Comparison of ENCODE assay signal across 20 mouse cellular contexts in the genomic region with DNA sequence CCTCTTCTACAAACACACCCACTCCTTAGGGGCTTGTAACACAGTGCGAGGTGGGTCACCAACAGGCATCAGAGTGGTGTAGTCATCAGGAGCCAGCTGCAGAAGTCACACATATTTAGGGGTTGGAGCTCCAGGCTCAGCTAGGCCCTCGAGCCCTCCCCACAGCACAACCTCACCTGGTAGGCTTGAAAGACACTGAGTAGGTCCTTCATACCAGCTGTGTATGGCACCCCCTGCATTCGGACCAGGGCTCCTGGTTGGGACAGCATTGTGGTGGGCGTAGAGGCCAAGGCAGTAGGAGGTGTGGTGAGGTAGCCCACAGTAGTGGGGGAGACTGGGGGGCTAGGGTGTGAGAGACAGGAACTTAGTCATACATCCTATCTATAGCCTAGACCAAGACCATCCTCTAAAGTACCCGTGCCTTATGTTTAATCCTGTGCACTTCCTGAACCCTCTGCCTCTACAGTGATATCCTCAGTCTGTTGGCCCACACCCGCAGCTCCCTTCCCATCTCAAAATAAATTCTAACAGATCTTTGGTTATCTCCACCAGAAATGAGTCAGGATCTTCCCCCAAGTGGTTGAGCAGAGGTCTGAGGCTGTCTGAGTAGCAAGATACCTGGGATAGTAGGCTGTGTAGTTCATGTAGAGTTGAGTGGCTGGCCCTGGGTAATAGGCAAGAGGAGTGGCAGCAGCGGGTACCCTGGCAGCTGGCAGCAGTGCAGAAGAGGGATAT. TPM values are rescaled to one million over a fixed set of nuclear protein-coding genes. Genes with fewer than 3 reads are reported as not detected.
A peak's percentile ranks its signal among the peaks of the same experiment; 100 is the strongest.
DNase-seq lines count a peak whose midpoint lies in the region; ATAC-seq and TF ChIP-seq lines count a peak whose summit lies in the region.
"Had no signal": no experiment of that assay in that cellular context is flagged by ENCODE, and none has a peak within 500 bp of the region (broad histone marks: within the 10 kb centered on the region; RNA-seq: fewer than 3 reads in every experiment).

No protein-coding gene starts in this region.

- no peak for DNase-seq in liver, adult 2 months (ENCODE audit: extremely low read depth, low read depth, low spot score)
- no peak for DNase-seq in liver
- no peak for DNase-seq in liver, embryonic 11.5 days (ENCODE audit: low spot score)
- DNase-seq in liver, postnatal 0 days, result no peak
- DNase-seq in lung, postnatal 36 days, result no peak
- DNase-seq in ovary, adult 18-20 months (ENCODE audit: low spot score), result no peak
- DNase-seq: adrenal gland, postnatal 10 days; cerebellum, adult 18-20 months; cerebellum, adult 9-11 months; cerebellum, postnatal 36 days; forebrain, postnatal 0 days; gastrocnemius, postnatal 25 days had no signal

- H3K36me3 ChIP-seq in liver, adult 2 months (ENCODE audit: control insufficient read depth, insufficient read depth, low read length), result peaks cover 37% of the 10 kb centered on the region
- H3K36me3 ChIP-seq in liver, embryonic 11.5 days (ENCODE audit: control insufficient read depth, insufficient read depth, low read length), result peaks cover 22% of the 10 kb centered on the region; the same call in 1 of the 2 replicates
- peaks cover 58% of the 10 kb centered on the region for H3K36me3 ChIP-seq in liver, postnatal 0 days (replicated peaks; ENCODE audit: insufficient read depth, low read length)
- H3K36me3 ChIP-seq in hindbrain, embryonic 16.5 days (ENCODE audit: control insufficient read depth, insufficient read depth, low read length), result peaks cover 6% of the 10 kb centered on the region; the same call in 1 of the 2 replicates

- H3K4me2 ChIP-seq in liver, embryonic 11.5 days, result no peak overlapping the region
- H3K4me2 ChIP-seq in liver, postnatal 0 days (ENCODE audit: low read depth, low read length), result no peak overlapping the region
- H3K4me2 ChIP-seq in hindbrain, embryonic 16.5 days (ENCODE audit: low read length), result no peak overlapping the region
- H3K4me2 ChIP-seq: forebrain, embryonic 13.5 days; hindbrain, embryonic 15.5 days had no signal

- H3K9me3 ChIP-seq in liver, embryonic 11.5 days (ENCODE audit: control insufficient read depth, low read length), result no peaks in the 10 kb centered on the region
- no peaks in the 10 kb centered on the region for H3K9me3 ChIP-seq in liver, postnatal 0 days (ENCODE audit: low read length)
- H3K9me3 ChIP-seq in hindbrain, embryonic 16.5 days (ENCODE audit: control insufficient read depth, low read length), result no peaks in the 10 kb centered on the region
- H3K9me3 ChIP-seq: embryonic facial prominence, embryonic 10.5 days; forebrain, embryonic 13.5 days; hindbrain, embryonic 10.5 days; hindbrain, embryonic 15.5 days had no signal

- peak overlapping the region; percentile 23; the same call in 1 of the 2 replicates for H3K9ac ChIP-seq in liver, adult 2 months (ENCODE audit: low read depth, low read length)
- H3K9ac ChIP-seq in liver, embryonic 11.5 days (ENCODE audit: low read depth, low read length), result no peak overlapping the region
- no peak overlapping the region for H3K9ac ChIP-seq in liver, postnatal 0 days (replicated peaks)
- H3K9ac ChIP-seq in hindbrain, embryonic 16.5 days (ENCODE audit: low read depth, low read length), result no peak overlapping the region
- H3K9ac ChIP-seq: forebrain, embryonic 13.5 days; forebrain, postnatal 0 days; hindbrain, embryonic 15.5 days had no signal

- no peak for TF ChIP-seq EP300 in liver, postnatal 0 days (IDR thresholded peaks at IDR 0.05; ENCODE audit: low read depth)

- H3K4me3 ChIP-seq in liver, adult 2 months (ENCODE audit: insufficient read depth, low read depth, low read length), result no peak overlapping the region
- H3K4me3 ChIP-seq in liver, embryonic 11.5 days (ENCODE audit: low read depth, low read length), result no peak overlapping the region
- no peak overlapping the region for H3K4me3 ChIP-seq in liver, postnatal 0 days (ENCODE audit: low read depth, low read length)
- H3K4me3 ChIP-seq in hindbrain, embryonic 16.5 days (ENCODE audit: low read length), result no peak overlapping the region
- H3K4me3 ChIP-seq: embryonic facial prominence, embryonic 10.5 days; forebrain, embryonic 13.5 days; hindbrain, embryonic 10.5 days; hindbrain, embryonic 15.5 days had no signal

- peak; percentile 37; the same call in 1 of the 2 replicates for ATAC-seq in liver, embryonic 11.5 days (replicated peaks; ENCODE audit: low FRiP score)
- ATAC-seq in liver, postnatal 0 days, result no peak
- no peak for ATAC-seq in hindbrain, embryonic 16.5 days
- ATAC-seq: forebrain, embryonic 13.5 days; forebrain, postnatal 0 days; inflammation-experienced regulatory T-cells, adult 6 months had no signal

- H3K79me2 ChIP-seq in liver, adult 2 months (ENCODE audit: control insufficient read depth, insufficient read depth, low read length), result peaks cover 14% of the 10 kb centered on the region; the same call in 1 of the 2 replicates

- no peak for TF ChIP-seq POLR2A in liver, adult 2 months (IDR thresholded peaks at IDR 0.05; ENCODE audit: extremely low read depth, insufficient read depth, low read length)

- 78% methylated on average over 7 of the region's 7 CpGs for WGBS in liver, adult 2 months
- 72% methylated on average over 7 of the region's 7 CpGs for WGBS in liver, embryonic 11.5 days
- 59% methylated on average over 7 of the region's 7 CpGs for WGBS in liver, postnatal 0 days (ENCODE audit: insufficient replicate concordance)
- WGBS in hindbrain, embryonic 16.5 days, result 91% methylated on average over 7 of the region's 7 CpGs

- no peaks in the 10 kb centered on the region for H3K27me3 ChIP-seq in liver, adult 2 months (ENCODE audit: control insufficient read depth, insufficient read depth, low read length)
- peaks cover 36% of the 10 kb centered on the region for H3K27me3 ChIP-seq in liver, embryonic 11.5 days (replicated peaks; ENCODE audit: control insufficient read depth, insufficient read depth, low read length)
- H3K27me3 ChIP-seq in liver, postnatal 0 days (ENCODE audit: insufficient read depth, low read length), result peaks cover 23% of the 10 kb centered on the region
- H3K27me3 ChIP-seq in hindbrain, embryonic 16.5 days (replicated peaks; ENCODE audit: control insufficient read depth, insufficient read depth, low read length), result peaks cover 36% of the 10 kb centered on the region

- H3K4me1 ChIP-seq in liver, adult 2 months (ENCODE audit: control insufficient read depth, insufficient read depth, low read length), result peaks cover 44% of the 10 kb centered on the region
- H3K4me1 ChIP-seq in liver, embryonic 11.5 days (replicated peaks; ENCODE audit: control insufficient read depth, insufficient read depth, low read length), result peaks cover 17% of the 10 kb centered on the region
- peaks cover 11% of the 10 kb centered on the region for H3K4me1 ChIP-seq in liver, postnatal 0 days (ENCODE audit: insufficient read depth)
- H3K4me1 ChIP-seq in hindbrain, embryonic 16.5 days (ENCODE audit: control insufficient read depth, insufficient read depth, low read depth, low read length), result peaks cover 12% of the 10 kb centered on the region

- no peak for TF ChIP-seq CTCF in liver, adult 2 months (IDR thresholded peaks at IDR 0.05; ENCODE audit: low read depth, low read length)
- TF ChIP-seq CTCF in liver, postnatal 0 days (IDR thresholded peaks at IDR 0.05; ENCODE audit: low read depth), result no peak

- H3K27ac ChIP-seq in liver, adult 2 months (replicated peaks; ENCODE audit: insufficient read depth, low read depth, low read length), result peak overlapping the region; percentile 88
- 0 out of 2 replicates have a peak overlapping the region, but pooled peaks have one; percentile 13 for H3K27ac ChIP-seq in liver, embryonic 11.5 days (ENCODE audit: low read depth, low read length)
- H3K27ac ChIP-seq in liver, postnatal 0 days (ENCODE audit: low read depth), result peak overlapping the region; percentile 82
- H3K27ac ChIP-seq in hindbrain, embryonic 16.5 days (ENCODE audit: low read depth, low read length), result no peak overlapping the region
- H3K27ac ChIP-seq: embryonic facial prominence, embryonic 10.5 days; forebrain, embryonic 13.5 days; hindbrain, embryonic 10.5 days; hindbrain, embryonic 15.5 days had no signal

RNA-seq across cellular contexts. Expression of gene Esrp2, which starts 5.1 kb away (rescaled TPM):
- 43.6 and 50.5 TPM in 2 replicates for total RNA-seq in liver, adult 2 months (2014; rRNA removed)
- 76.8 and 86.2 TPM in 2 replicates for polyA plus RNA-seq in liver, adult 2 months (2012; rRNA removed)
- polyA plus RNA-seq in liver, embryonic 11.5 days (2014; fragmentation: Nextera tagmentation; extraction: Ambion mirVana), result 11.6 and 12.7 TPM in 2 replicates
- 24.0 and 26.7 TPM in 2 replicates for polyA plus RNA-seq in liver, postnatal 0 days (2015; fragmentation: Nextera tagmentation; extraction: Ambion mirVana)
- polyA plus RNA-seq in hindbrain, embryonic 16.5 days (2015; fragmentation: Nextera tagmentation; extraction: Ambion mirVana), result 0.18 and 0.27 TPM in 2 replicates
- total RNA-seq: gastrocnemius, adult 18-20 months; granulocyte monocyte progenitor cell, adult 5-6 weeks had no signal
- polyA plus RNA-seq: forebrain, postnatal 0 days had no signal

RNA-seq across cellular contexts. Expression of gene Pla2g15, which starts 18.5 kb away (rescaled TPM):
- total RNA-seq in liver, adult 2 months (2014; rRNA removed), result 11.3 and 12.5 TPM in 2 replicates
- 8.7 and 10.6 TPM in 2 replicates for polyA plus RNA-seq in liver, adult 2 months (2012; rRNA removed)
- 9.2 and 9.6 TPM in 2 replicates for polyA plus RNA-seq in liver, embryonic 11.5 days (2014; fragmentation: Nextera tagmentation; extraction: Ambion mirVana)
- 7.2 and 7.7 TPM in 2 replicates for polyA plus RNA-seq in liver, postnatal 0 days (2015; fragmentation: Nextera tagmentation; extraction: Ambion mirVana)
- 23.5 and 24.2 TPM in 2 replicates for polyA plus RNA-seq in hindbrain, embryonic 16.5 days (2015; fragmentation: Nextera tagmentation; extraction: Ambion mirVana)

RNA-seq across cellular contexts. Expression of gene Slc7a6, which starts 37.0 kb away (rescaled TPM):
- total RNA-seq in liver, adult 2 months (2014; rRNA removed), result 0.09 and 0.27 TPM in 2 replicates
- 0.21 and 0.91 TPM in 2 replicates for polyA plus RNA-seq in liver, adult 2 months (2012; rRNA removed)
- polyA plus RNA-seq in liver, embryonic 11.5 days (2014; fragmentation: Nextera tagmentation; extraction: Ambion mirVana), result 46.3 and 52.5 TPM in 2 replicates
- polyA plus RNA-seq in liver, postnatal 0 days (2015; fragmentation: Nextera tagmentation; extraction: Ambion mirVana), result 2.6 and 3.2 TPM in 2 replicates
- polyA plus RNA-seq in hindbrain, embryonic 16.5 days (2015; fragmentation: Nextera tagmentation; extraction: Ambion mirVana), result 35.7 and 47.9 TPM in 2 replicates
